Mouse (Mus musculus): ENCODE results near the gene Tmem232.

GRCm38 (mm10) chr17:65330759-65331158 is 209.8 kb downstream of the Tmem232 start:
- TF ChIP-seq CTCF (IDR thresholded peaks at IDR 0.05; ENCODE audit: low read depth), result no peak
- no peak for TF ChIP-seq EP300 (IDR thresholded peaks at IDR 0.05; ENCODE audit: low read depth)

Measured in heart, postnatal 0 days (tissue).